Mouse (Mus musculus) limb, embryonic 11.5 days (tissue): Measurements from ENCODE around the gene Tarsl2. TPM values are rescaled to one million over a fixed set of nuclear protein-coding genes. Genes with fewer than 3 reads are reported as not detected.

ENCODE experiments used
- ATAC-seq: fragments of 200-750 bp; cut with Nextera tagmentation; 2 replicates; pipeline ENCODE4 v1.8.0; 2017; ENCODE audit warnings: low read depth; ENCODE audit not compliant: insufficient number of reproducible peaks, low FRiP score, low TSS enrichment
- DNase-seq: peaks from one replicate; pipeline ENCODE4 v3.0.0-alpha.2; 2015; ENCODE audit warnings: low spot score
- H3K27ac ChIP-seq: fragments of 300-500 bp; sonication (generic); replicated peaks from 2 replicates; pipeline ENCODE4 v1.5.1; 2014; ENCODE audit warnings: low read depth, mild to moderate bottlenecking, low read length
- H3K27me3 ChIP-seq: fragments of 300-500 bp; sonication (generic); 2 replicates; pipeline ENCODE4 v1.6.1; 2014; ENCODE audit warnings: mild to moderate bottlenecking, low read length, mixed read lengths; ENCODE audit not compliant: control insufficient read depth, insufficient read depth
- H3K36me3 ChIP-seq: fragments of 300-500 bp; sonication (generic); 2 replicates; pipeline ENCODE4 v1.6.1; 2014; ENCODE audit warnings: mild to moderate bottlenecking, low read length, moderate library complexity, mixed read lengths; ENCODE audit not compliant: control insufficient read depth, insufficient read depth
- H3K4me1 ChIP-seq: fragments of 300-500 bp; sonication (generic); 2 replicates; pipeline ENCODE4 v1.6.1; 2014; ENCODE audit warnings: low read length, mixed read lengths; ENCODE audit not compliant: control insufficient read depth, insufficient read depth
- H3K4me2 ChIP-seq: fragments of 300-500 bp; sonication (generic); 2 replicates; pipeline ENCODE4 v1.6.1; 2014; ENCODE audit warnings: low read depth, mild to moderate bottlenecking, moderate library complexity; ENCODE audit not compliant: severe bottlenecking
- H3K4me3 ChIP-seq: fragments of 300-500 bp; sonication (generic); 2 replicates; pipeline ENCODE4 v1.5.1; 2014; ENCODE audit warnings: low read depth, low read length
- H3K9ac ChIP-seq: fragments of 300-500 bp; sonication (generic); 2 replicates; pipeline ENCODE4 v1.6.1; 2014; ENCODE audit warnings: mild to moderate bottlenecking, low read length
- H3K9me3 ChIP-seq: fragments of 300-500 bp; sonication (generic); 2 replicates; pipeline ENCODE4 v1.6.1; 2016; ENCODE audit warnings: low read length; ENCODE audit not compliant: control insufficient read depth
- WGBS: fragments of 180-500 bp; shearing (Covaris S2); extraction: QIAGEN DNeasy Blood & Tissue Kit; methylation state at CpG from one replicate; pipeline ENCODE4 v1.1.7; 2014; 5-methylcytosine and 5-hydroxymethylcytosine counted together
- polyA plus RNA-seq: library from polyadenylated mRNA; unstranded; fragments of >200 nt; fragmentation: Nextera tagmentation; extraction: Ambion mirVana; gene quantifications from 2 replicates; pipeline ENCODE4 v1.2.1, GENCODE M21; 2014

Gene Tarsl2
- 8.4 and 10.0 TPM in 2 replicates for polyA plus RNA-seq

DNA sequence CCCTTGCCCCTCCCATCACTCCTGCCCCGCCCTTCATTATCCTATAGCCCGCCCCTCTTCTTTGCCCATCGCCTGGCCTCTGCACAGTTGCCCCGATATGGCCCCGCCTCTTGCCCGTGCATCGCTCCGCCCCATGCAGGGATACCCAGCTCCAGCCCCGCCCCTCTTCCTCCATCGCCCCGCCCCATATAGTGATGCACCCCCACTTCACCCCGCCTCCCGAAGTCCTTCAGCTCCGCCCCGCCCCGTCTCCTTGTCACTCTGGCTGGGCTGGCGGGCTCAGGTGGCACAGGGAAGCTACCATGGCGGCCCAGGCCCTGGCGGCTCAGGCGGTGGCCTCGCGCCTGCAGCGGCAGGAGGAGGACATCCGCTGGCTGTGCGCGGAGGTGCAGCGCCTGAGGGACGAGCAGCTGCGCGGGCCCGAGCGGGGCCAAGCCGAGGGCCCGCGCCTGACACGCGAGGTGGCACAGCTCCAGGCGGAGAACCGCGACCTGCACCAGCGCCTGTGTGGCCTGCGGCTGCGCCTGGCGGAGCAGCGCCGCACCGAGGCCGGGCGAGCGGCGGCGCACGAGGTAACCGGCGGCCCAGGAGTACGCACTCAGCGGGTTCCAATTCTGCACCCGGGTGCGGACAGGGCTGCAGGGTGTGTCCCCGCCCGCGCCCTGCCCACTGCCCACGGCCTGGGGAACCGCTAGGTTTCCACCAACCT lies at the start of gene Tarsl2:
Tarsl2 (plus strand) TSS at position 256 of the 709 bp plus-strand sequence.
- H3K9me3 ChIP-seq = no peaks in the 10 kb centered on the region
- no peaks in the 10 kb centered on the region for H3K4me1 ChIP-seq
- H3K36me3 ChIP-seq = peaks cover 2% of the 10 kb centered on the region; the same call in 1 of the 2 replicates
- peak within 1 kb of the TSS; percentile 44 for H3K9ac ChIP-seq
- peak; percentile 95 for DNase-seq
- H3K27me3 ChIP-seq = no peaks in the 10 kb centered on the region
- WGBS = under 1% methylated on average over 61 of the region's 64 CpGs
- H3K27ac ChIP-seq = no peak within 1 kb of the TSS
- H3K4me2 ChIP-seq = peak within 1 kb of the TSS; percentile 63
- peak within 1 kb of the TSS; percentile 45 for H3K4me3 ChIP-seq
- ATAC-seq = peak; percentile 93

DNA sequence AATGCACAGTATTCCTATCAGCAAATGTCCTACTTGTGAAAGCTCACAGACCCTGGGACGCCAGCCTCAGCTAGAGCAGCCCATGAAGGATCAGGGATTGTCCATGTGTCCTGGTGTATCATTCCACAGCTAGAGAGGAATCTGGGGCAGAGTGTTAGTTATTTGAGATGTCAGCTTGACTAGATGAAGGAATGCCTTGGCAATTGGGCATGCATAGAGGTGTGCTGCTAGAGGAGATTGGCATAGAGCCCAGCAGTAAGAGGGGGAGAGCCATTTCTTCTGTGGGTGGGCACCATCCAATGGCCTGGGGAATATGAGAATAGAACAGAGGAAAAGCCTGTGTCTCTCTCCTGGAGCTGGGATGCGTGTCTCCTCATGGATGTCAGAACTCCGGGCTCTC lies 38.6 kb upstream of the Tarsl2 start:
- no peaks in the 10 kb centered on the region for H3K36me3 ChIP-seq
- H3K27ac ChIP-seq = no peak overlapping the region
- H3K9ac ChIP-seq = no peak overlapping the region
- no peaks in the 10 kb centered on the region for H3K27me3 ChIP-seq
- H3K9me3 ChIP-seq = no peaks in the 10 kb centered on the region
- H3K4me3 ChIP-seq = no peak overlapping the region
- WGBS = 84% methylated on average over 3 of the region's 3 CpGs
- no peaks in the 10 kb centered on the region for H3K4me1 ChIP-seq
- no peak overlapping the region for H3K4me2 ChIP-seq
- no peak for DNase-seq
- ATAC-seq = no peak

DNA sequence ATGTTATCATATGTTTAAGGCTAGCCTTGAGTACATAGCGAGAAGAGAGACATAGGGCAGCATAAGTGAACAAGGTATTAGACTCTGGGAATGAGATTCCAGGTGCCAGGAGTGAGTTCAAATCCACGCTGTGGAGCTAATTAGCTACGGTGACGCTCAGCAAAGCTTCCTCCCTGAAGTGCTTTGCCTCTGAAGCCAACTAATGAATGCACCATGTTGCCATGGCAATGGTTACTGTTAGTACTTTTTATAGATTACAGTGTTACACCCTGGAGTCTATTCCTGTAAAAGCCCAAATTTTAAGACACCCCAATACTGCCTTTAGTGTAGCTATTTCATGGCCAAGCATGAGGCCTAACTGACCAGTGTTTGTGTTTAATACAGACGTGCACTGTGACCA lies 37.7 kb upstream of the Tarsl2 start:
- H3K27me3 ChIP-seq = no peaks in the 10 kb centered on the region
- no peak overlapping the region for H3K27ac ChIP-seq
- H3K9ac ChIP-seq = no peak overlapping the region
- H3K4me1 ChIP-seq = no peaks in the 10 kb centered on the region
- ATAC-seq = no peak
- no peak overlapping the region for H3K4me3 ChIP-seq
- H3K4me2 ChIP-seq = no peak overlapping the region
- no peaks in the 10 kb centered on the region for H3K9me3 ChIP-seq
- 73% methylated on average over 5 of the region's 5 CpGs for WGBS
- no peaks in the 10 kb centered on the region for H3K36me3 ChIP-seq
- DNase-seq = no peak

DNA sequence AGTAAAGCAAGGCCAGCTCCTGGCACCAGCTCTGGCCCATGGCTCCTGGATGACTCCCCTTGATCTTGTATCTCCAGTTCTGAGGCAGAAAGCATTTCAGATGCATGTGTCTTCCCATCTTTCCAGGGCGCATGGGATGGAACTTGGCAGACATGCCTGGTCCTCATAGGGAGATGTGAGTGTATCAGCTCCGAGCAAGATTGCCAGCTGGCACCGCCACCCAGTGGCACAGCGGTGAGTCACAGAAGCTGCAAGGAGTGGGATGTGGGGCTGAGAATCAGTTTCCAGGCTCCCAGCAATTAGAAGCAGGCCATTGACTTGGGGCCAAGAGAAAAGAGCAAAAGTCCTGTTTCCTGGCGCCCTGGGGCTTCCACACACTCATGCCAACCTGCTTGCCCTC lies 34.5 kb upstream of the Tarsl2 start:
- 75% methylated on average over 5 of the region's 5 CpGs for WGBS
- Histone ChIP-seq H3K4me3 (no peak overlapping the region), H3K4me1 (no peaks in the 10 kb centered on the region), H3K4me2 (no peak overlapping the region), H3K27ac (no peak overlapping the region), H3K36me3 (no peaks in the 10 kb centered on the region), H3K27me3 (no peaks in the 10 kb centered on the region), H3K9me3 (no peaks in the 10 kb centered on the region), H3K9ac (no peak overlapping the region)
- no peak for ATAC-seq
- DNase-seq = no peak

DNA sequence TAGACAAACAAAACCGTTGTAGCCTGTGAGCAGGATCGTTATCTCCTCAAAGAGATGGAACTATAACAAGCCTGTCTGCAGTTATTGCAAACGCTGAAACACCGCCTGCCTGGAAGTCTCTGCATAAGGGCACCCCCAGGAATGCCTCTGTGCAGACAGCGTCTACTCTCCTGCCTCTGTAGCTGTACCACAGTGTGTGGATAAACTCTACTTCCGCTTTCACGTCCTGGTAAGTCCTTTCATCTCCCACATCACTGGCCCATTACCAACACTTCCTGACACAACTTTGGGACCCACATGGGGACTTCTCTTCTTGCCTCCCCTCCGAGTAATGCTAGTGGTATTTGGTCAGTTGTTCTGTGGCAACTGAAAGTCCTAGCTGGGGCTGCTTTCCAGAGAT lies 34.0 kb upstream of the Tarsl2 start:
- no peak overlapping the region for H3K4me3 ChIP-seq
- no peak overlapping the region for H3K9ac ChIP-seq
- no peaks in the 10 kb centered on the region for H3K9me3 ChIP-seq
- H3K27me3 ChIP-seq = no peaks in the 10 kb centered on the region
- DNase-seq = no peak
- H3K27ac ChIP-seq = no peak overlapping the region
- no peak for ATAC-seq
- no peaks in the 10 kb centered on the region for H3K36me3 ChIP-seq
- WGBS = 68% methylated on average over 8 of the region's 8 CpGs
- no peak overlapping the region for H3K4me2 ChIP-seq
- no peaks in the 10 kb centered on the region for H3K4me1 ChIP-seq

DNA sequence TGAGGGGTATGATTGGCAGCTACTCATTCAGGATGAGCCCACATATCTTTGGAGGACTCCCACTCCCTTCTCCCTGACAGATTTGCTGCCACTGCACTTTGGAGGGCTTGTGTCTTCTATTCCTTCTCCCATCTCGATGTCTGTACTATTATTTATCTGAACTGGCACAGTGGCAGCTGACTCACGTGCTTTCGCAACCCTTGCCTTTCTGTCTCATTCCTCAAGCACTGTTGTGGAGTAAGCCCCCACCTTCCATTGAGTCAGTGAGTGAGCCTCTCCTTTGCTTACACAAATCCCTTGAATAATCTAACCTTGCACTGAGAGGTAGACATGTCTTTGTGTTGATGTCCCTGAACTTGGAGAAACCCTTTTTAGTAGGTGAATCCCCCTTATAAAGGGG lies 33.4 kb upstream of the Tarsl2 start:
- no peak overlapping the region for H3K4me3 ChIP-seq
- DNase-seq = no peak
- no peaks in the 10 kb centered on the region for H3K27me3 ChIP-seq
- H3K4me2 ChIP-seq = no peak overlapping the region
- H3K27ac ChIP-seq = no peak overlapping the region
- no peak for ATAC-seq
- no peaks in the 10 kb centered on the region for H3K36me3 ChIP-seq
- no peaks in the 10 kb centered on the region for H3K4me1 ChIP-seq
- no peaks in the 10 kb centered on the region for H3K9me3 ChIP-seq
- 83% methylated on average over 3 of the region's 3 CpGs for WGBS
- H3K9ac ChIP-seq = no peak overlapping the region

DNA sequence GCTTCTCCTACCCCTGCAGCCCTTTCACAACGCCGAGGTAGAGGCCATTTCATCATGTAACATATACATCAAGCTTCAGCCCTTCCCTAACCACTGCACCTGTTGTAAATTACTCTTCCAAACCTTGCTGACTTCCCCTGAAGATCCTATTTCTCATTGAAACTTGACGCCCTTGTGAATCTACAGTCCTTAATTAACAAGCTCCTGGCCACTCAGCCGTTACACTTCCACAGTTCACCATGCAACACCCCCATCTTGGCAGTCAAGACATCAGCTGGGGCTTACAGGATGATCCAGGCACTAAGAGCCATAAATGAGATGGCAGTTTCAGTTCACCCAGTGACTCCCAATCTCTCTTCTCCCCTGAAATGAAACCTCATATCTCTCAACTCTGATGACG lies 31.0 kb upstream of the Tarsl2 start:
- H3K9me3 ChIP-seq = no peaks in the 10 kb centered on the region
- H3K4me3 ChIP-seq = no peak overlapping the region
- no peak overlapping the region for H3K9ac ChIP-seq
- H3K36me3 ChIP-seq = no peaks in the 10 kb centered on the region
- no peak for ATAC-seq
- H3K27ac ChIP-seq = no peak overlapping the region
- 55% methylated on average over 5 of the region's 5 CpGs for WGBS
- H3K27me3 ChIP-seq = no peaks in the 10 kb centered on the region
- DNase-seq = no peak
- H3K4me2 ChIP-seq = no peak overlapping the region
- no peaks in the 10 kb centered on the region for H3K4me1 ChIP-seq

DNA sequence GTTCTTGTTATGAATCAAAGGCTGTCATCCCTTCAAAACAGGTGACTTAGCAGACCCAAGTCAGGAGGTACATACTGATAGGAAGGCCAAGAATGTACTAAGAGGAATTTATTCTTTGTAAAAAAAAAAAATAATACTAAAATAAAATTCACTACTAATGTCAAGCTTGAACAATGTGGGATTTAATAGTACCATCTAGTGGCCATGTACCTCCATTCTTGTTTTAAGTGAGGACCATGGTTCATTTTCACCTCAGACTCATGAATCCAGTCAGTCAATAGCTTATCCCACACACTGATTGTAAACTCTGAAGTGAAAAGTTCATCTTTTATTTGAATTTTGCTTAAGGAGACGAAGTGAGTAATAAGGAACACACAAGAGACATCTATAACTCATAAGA lies 25.9 kb upstream of the Tarsl2 start:
- H3K36me3 ChIP-seq = no peaks in the 10 kb centered on the region
- H3K4me1 ChIP-seq = no peaks in the 10 kb centered on the region
- H3K27ac ChIP-seq = no peak overlapping the region
- DNase-seq (no peak), ATAC-seq (no peak)
- 82% methylated on average over 1 of the region's 1 CpGs for WGBS
- H3K27me3 ChIP-seq = no peaks in the 10 kb centered on the region
- no peaks in the 10 kb centered on the region for H3K9me3 ChIP-seq
- no peak overlapping the region for H3K4me3 ChIP-seq
- no peak overlapping the region for H3K4me2 ChIP-seq
- no peak overlapping the region for H3K9ac ChIP-seq

DNA sequence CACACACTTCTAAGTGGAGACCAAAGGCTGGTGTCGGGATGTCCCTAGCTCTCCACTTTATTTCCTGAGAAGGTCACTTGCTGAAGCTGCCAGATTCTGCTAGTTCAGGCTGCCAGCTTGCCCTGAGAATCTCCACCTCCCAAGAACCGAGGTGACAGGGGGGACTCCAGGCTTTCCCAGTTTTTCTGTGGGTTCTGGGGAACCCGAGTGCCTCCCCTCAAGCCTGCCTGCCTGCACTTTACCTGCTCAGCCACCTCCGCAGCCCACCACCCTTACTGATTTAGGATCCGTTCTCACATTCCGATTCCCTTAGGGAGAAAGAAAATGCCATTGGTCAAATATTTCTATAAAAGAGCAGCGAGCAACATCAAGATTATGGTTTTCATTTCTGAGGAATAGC lies 24.0 kb upstream of the Tarsl2 start:
- WGBS = 83% methylated on average over 7 of the region's 7 CpGs
- Histone ChIP-seq H3K9me3 (no peaks in the 10 kb centered on the region), H3K27ac (no peak overlapping the region), H3K4me3 (no peak overlapping the region), H3K4me1 (no peaks in the 10 kb centered on the region), H3K9ac (no peak overlapping the region), H3K27me3 (no peaks in the 10 kb centered on the region), H3K4me2 (no peak overlapping the region), H3K36me3 (no peaks in the 10 kb centered on the region)
- DNase-seq (no peak), ATAC-seq (no peak)
